Mouse (Mus musculus): ENCODE data around the gene Tes.

GRCm38 (mm10) chr6:17140021-17140420 is 75.1 kb downstream of the Tes start:
- TF ChIP-seq CTCF (IDR thresholded peaks at IDR 0.05) (no peak), EP300 (IDR thresholded peaks at IDR 0.05) (no peak)
